Mouse (Mus musculus) c-Kit-positive CD71-negative TER-119-negative erythroid progenitor cells, embryonic 14.5 days (primary cell): ENCODE results near the gene Jagn1.

ENCODE experiments used
- DNase-seq: peaks from one replicate; pipeline ENCODE4 v3.0.0-alpha.2; 2013; ENCODE audit warnings: low read depth

Jagn1 gene

GRCm38 (mm10) chr6:113473715-113474114 is 31.3 kb downstream of the Jagn1 start:
- no peak for DNase-seq

- no peak for DNase-seq
These were observed 35.0 kb downstream of the Jagn1 start for GRCm38 (mm10) chr6:113477353-113477752.

GRCm38 (mm10) chr6:113478906-113479305 is 36.5 kb downstream of the Jagn1 start:
- no peak for DNase-seq

GRCm38 (mm10) chr6:113480555-113481373 is 38.4 kb downstream of the Jagn1 start:
- no peak for DNase-seq

DNA sequence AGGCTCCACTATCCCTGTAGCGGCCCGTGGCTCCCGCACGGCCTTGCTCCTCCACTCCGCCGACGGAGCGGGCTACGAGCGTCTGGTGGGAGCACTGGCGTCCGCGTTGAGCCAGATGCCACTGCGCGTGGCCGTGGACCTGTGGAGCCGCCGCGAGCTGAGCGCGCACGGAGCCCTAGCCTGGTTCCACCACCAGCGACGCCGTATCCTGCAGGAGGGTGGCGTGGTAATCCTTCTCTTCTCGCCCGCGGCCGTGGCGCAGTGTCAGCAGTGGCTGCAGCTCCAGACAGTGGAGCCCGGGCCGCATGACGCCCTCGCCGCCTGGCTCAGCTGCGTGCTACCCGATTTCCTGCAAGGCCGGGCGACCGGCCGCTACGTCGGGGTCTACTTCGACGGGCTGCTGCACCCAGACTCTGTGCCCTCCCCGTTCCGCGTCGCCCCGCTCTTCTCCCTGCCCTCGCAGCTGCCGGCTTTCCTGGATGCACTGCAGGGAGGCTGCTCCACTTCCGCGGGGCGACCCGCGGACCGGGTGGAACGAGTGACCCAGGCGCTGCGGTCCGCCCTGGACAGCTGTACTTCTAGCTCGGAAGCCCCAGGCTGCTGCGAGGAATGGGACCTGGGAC is 40.2 kb downstream of the Jagn1 start:
- no peak for DNase-seq

- DNase-seq: peak; percentile 96
These were observed 40.8 kb downstream of the Jagn1 start, which contains the start of gene Creld1 for GRCm38 (mm10) chr6:113483100-113483615. TSS of gene Creld1 (plus strand) at chr6:113483297.

DNA sequence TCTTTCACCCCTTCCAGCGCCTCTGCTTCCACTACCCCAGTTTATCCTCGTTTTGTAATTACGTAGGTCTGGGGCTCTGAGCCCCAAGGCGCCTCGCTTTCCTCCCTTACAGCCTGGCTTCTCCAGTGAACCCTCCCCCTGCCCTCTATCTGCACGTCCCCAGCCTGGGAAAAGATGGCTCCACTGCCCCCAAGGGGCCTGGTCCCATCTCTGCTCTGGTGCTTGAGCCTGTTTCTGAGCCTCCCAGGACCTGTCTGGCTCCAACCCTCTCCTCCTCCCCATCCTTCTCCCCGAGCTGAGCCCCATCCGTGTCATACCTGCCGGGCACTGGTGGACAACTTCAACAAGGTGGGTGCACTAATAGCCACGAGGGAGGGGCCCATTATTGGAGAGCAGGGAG is 41.4 kb downstream of the Jagn1 start:
- DNase-seq: no peak

DNA sequence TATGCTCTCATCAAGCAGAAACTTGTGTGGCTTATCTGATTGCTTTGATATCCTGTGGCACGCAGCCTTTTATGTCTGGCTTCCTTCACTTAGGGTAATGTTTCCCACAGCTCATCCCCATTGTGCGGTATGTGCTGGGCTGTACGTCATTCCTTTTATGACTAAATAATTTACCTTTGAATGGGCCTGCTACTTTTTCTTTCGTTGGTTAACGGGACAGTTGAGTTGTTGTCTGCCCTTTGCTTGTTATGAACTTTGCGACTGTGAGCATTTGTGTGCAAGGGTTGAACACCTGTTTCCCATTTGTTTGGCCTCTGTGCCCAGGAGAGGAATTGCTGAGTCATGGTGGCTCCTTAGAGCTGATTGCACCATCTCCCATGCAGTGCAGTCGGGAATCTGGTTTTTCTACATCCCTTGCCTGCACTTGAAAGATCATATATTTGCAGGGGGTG is 44.8 kb downstream of the Jagn1 start:
- no peak for DNase-seq

GRCm38 (mm10) chr6:113489410-113489809 is 47.0 kb downstream of the Jagn1 start:
- no peak for DNase-seq

DNA sequence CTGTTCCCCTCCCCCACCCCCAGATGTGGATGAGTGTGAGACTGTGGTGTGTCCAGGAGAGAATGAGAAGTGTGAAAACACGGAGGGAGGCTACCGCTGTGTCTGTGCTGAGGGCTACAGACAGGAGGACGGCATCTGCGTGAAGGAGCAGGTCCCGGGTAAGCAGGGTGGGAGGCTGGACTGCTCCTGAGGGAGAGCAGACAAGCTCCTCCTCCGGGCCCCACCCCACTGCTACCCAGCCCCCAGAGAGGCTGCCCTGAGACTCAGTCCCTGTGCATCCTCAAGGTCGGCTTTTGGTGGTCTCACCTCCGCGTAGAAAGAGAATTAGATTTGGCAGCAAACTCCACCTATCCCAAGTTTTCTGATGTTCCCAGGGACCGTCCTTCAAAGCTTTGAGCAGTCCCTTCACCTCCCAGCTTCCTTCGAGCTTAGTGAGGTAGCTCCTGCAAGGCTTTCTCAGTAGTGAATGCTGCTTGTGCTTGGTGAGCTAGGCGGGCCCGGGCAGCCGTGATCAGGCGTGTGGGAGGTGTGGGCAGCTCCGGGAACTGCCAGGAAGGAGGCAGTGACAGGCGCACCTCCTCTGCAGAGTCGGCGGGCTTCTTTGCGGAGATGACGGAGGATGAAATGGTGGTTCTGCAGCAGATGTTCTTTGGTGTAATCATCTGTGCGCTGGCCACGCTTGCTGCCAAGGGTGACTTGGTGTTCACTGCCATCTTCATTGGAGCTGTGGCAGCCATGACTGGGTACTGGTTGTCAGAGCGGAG is 49.9 kb downstream of the Jagn1 start:
- DNase-seq: no peak

- no peak for DNase-seq
These were observed 52.0 kb downstream of the Jagn1 start for GRCm38 (mm10) chr6:113494258-113494788.

DNA sequence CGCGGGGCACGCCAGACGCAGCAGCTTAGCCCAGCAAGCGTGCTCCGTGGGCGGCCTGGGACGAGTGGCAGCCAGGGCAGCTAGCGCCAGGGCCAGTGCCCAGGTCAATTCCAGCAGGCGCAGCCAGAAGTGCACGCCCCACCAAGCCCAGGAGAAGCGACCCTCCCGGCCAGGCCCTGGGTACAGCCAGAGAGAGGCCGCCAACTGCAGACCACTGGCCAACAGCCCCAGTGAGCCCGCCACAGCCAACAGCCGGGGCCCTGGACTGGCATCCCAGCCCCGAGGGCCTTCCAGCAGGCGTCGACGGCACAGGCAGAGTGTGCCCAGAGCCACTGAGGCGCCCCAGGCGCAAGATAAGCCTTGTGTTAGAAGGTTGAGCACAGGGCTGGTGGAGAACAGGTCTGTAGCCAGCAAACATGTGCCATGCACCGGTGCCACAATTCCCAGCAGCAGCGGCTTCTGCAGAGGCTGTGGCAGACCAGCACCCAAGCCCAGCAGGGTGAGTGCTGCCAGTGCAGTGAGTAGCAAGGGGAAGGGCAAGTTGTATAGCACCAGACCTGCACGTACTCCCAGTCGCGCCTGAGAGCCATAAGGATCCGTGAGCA is 52.8 kb downstream of the Jagn1 start:
- DNase-seq: no peak
